In the genomic region with DNA sequence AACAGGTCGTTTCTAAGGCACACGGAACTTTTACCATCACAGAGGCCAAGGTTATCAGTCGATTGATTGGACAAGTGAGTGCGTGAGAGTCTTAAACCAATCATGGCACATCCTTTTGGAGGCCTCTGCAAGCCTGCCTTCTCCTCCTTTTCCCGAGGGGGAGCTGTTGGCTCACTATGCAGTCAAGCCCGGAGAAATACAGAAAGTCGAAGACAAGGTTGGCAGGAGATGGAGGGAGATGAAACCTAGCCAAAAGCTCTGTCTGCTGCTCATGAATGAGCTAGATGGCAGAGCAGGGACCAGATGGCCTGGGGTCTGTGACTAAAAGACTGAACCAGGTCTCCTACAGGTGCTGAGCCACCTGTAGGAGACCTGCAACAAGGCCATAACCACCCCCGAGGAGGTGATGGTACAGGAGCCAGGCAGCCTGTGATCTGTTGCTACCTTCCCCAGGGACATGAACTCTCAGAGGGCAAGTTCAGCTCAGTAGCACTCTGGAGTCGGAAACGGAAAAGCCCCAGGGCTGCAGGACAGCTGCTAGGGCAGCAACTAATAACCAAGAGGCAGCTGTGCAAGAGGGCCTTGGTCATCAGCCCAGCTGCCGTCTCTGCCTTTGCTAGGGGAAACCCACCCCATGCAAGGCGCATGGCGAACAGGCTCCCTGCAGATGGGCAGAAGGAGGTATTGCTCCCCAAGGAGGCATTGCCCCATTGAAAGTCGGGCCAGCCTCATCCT, we compare ENCODE assay signal across 8 mouse cellular contexts.
DNase-seq lines count a peak whose midpoint lies in the region; ATAC-seq and TF ChIP-seq lines count a peak whose summit lies in the region.

No protein-coding gene starts in this region.

- TF ChIP-seq EP300 in ES-Bruce4 (IDR thresholded peaks at IDR 0.05; ENCODE audit: insufficient read depth, low read depth, low read length), result no peak

- H3K4me1 ChIP-seq in ES-Bruce4 (ENCODE audit: control insufficient read depth, insufficient read depth, low read length), result no peaks in the 10 kb centered on the region
- peaks cover 11% of the 10 kb centered on the region; the same call in 1 of the 2 replicates for H3K4me1 ChIP-seq in hindbrain, embryonic 11.5 days (replicated peaks; ENCODE audit: control insufficient read depth, insufficient read depth, low read length)

- H3K4me2 ChIP-seq in hindbrain, embryonic 11.5 days (replicated peaks; ENCODE audit: low read depth, low read length), result no peak overlapping the region

- peak; percentile 7 for DNase-seq in cerebellum, adult 11-12 months
- DNase-seq in cerebellum, adult 11 months, result no peak
- peak; percentile 40 for DNase-seq in embryo, embryonic 10.5 days (ENCODE audit: low spot score)
- DNase-seq in hindbrain, embryonic 11.5 days (ENCODE audit: low spot score), result peak; percentile 33
- DNase-seq in layer of hippocampus, postnatal 36 days, result peak; percentile 27 to 48
- DNase-seq in mesoderm, embryonic 11.5 days (ENCODE audit: low read depth, low spot score), result peak; percentile 58
- DNase-seq in thymus, adult 18-20 months, result no peak

- TF ChIP-seq POLR2A in ES-Bruce4 (IDR thresholded peaks at IDR 0.05; ENCODE audit: insufficient read depth, low read length), result no peak

- H3K36me3 ChIP-seq in ES-Bruce4 (ENCODE audit: control insufficient read depth, insufficient read depth, low read length, poor library complexity, severe bottlenecking), result no peaks in the 10 kb centered on the region
- H3K36me3 ChIP-seq in hindbrain, embryonic 11.5 days (ENCODE audit: control insufficient read depth, insufficient read depth, low read length), result peaks cover 32% of the 10 kb centered on the region

- 70% methylated on average over 14 of the region's 14 CpGs for WGBS in hindbrain, embryonic 11.5 days

- H3K9ac ChIP-seq in ES-Bruce4 (ENCODE audit: low read depth, poor library complexity, severe bottlenecking), result no peak overlapping the region
- H3K9ac ChIP-seq in hindbrain, embryonic 11.5 days (ENCODE audit: low read depth, low read length), result no peak overlapping the region

- no peak overlapping the region for H3K27ac ChIP-seq in ES-Bruce4 (ENCODE audit: insufficient read depth, low read length)
- no peak overlapping the region for H3K27ac ChIP-seq in hindbrain, embryonic 11.5 days (ENCODE audit: low read depth, low read length)

- peak; percentile 35 for TF ChIP-seq CTCF in ES-Bruce4 (IDR thresholded peaks at IDR 0.05; ENCODE audit: low read depth, low read length)

- H3K27me3 ChIP-seq in ES-Bruce4 (ENCODE audit: control insufficient read depth, insufficient read depth, low read length, poor library complexity, severe bottlenecking), result no peaks in the 10 kb centered on the region
- H3K27me3 ChIP-seq in hindbrain, embryonic 11.5 days (ENCODE audit: control insufficient read depth, insufficient read depth, low read length), result no peaks in the 10 kb centered on the region

- 0 out of 2 replicates have a peak, but pooled peaks have one; percentile 10 for ATAC-seq in hindbrain, embryonic 11.5 days (ENCODE audit: low FRiP score)

- no peaks in the 10 kb centered on the region for H3K9me3 ChIP-seq in ES-Bruce4 (replicated peaks; ENCODE audit: control insufficient read depth, insufficient read depth, low read length, poor library complexity, severe bottlenecking)
- peaks cover 8% of the 10 kb centered on the region for H3K9me3 ChIP-seq in hindbrain, embryonic 11.5 days (ENCODE audit: control insufficient read depth, low read length)

- H3K4me3 ChIP-seq in ES-Bruce4 (ENCODE audit: low read depth, low read length), result no peak overlapping the region
- H3K4me3 ChIP-seq in hindbrain, embryonic 11.5 days (ENCODE audit: low read depth, low read length), result no peak overlapping the region

Comparison
In these comparisons a context has a peak if more than half of its experiments do, and no peak if none do; other contexts are left out.
1. DNase-seq: peak in cerebellum, adult 11-12 months (single experiment), embryo, embryonic 10.5 days (single experiment), hindbrain, embryonic 11.5 days (single experiment), layer of hippocampus, postnatal 36 days (2 of 2) and mesoderm, embryonic 11.5 days (single experiment); none in cerebellum, adult 11 months (single experiment) and thymus, adult 18-20 months (0 of 2).